Mouse (Mus musculus) splenic B cell, adult 2 months (primary cell): Measurements from ENCODE around the gene Gm21985.

Source experiments
- DNase-seq: peaks from one replicate; pipeline ENCODE4 v3.0.0-alpha.2; 2011; ENCODE audit warnings: low read depth, low spot score
- H3K27me3 ChIP-seq: 2 replicates; pipeline ENCODE4 v1.6.1; 2012; ENCODE audit warnings: mild to moderate bottlenecking, low read length, moderate library complexity, mixed read lengths; ENCODE audit not compliant: control insufficient read depth, poor library complexity, insufficient read depth, severe bottlenecking
- H3K36me3 ChIP-seq: 2 replicates; pipeline ENCODE4 v1.6.1; 2012; ENCODE audit warnings: mild to moderate bottlenecking, low read length, moderate library complexity, mixed read lengths; ENCODE audit not compliant: control insufficient read depth, poor library complexity, insufficient read depth, severe bottlenecking

The Gm21985 gene

DNA sequence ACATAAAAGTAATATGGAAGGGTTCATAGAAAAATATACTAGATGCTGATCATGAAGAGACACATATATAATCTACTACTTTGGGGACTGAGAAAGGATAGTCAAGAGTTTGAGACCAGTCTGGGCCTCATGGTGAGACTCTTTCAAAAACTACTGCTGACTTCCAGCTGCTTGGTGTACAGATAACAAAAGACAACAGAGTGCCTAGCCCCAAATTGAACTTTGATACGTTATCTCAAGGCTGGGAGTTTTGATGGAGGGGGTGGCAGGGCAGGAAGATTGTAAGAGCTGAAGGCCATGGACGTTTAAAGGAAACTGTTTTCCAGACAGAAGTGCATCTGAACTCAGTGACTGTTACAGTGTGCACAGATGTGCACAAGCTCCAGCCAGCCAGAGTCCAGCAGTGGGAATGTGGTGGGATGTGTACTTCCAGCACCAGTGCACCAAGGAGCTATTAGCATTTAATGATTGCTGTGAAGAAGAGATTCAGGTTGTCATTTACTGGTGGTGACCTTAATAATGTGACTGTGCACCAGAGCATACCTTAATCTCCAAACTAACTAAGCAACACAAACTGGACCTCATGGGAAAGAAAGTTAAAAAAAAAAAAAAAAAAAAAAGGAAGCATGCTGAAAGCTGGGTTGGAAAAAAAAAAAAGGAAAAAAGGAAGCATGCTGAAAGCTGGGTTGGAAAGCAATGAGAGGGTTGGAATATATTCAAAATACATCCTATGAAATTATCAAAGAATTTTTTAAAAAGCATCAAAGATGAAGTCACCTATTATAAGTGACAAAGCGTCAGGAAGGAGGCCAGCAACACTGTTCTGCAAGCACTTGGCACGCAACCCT is 66.2 kb downstream of the Gm21985 start:
- Histone ChIP-seq H3K27me3 (no peaks in the 10 kb centered on the region), H3K36me3 (peaks cover 14% of the 10 kb centered on the region)
- no peak for DNase-seq

DNA sequence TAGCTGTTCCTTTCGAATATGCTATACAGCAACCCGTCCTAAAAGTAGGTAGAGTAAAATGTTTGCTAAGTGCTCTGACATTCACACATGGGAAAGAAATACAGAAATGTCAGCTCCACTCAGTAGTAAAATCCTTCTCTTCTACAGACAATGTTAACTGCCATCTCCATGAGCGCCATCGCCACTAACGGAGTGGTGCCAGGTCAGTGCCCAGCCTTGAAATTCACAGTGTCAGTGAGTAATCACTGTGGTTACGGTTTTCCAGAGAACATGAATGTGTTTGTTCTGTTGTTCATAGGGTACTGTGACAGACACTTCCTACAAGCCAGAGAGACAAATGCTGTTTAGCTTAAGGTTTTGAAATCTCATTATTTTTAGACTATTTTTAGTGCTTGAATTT is 71.1 kb downstream of the Gm21985 start:
- DNase-seq, result no peak
- Histone ChIP-seq H3K27me3 (no peaks in the 10 kb centered on the region), H3K36me3 (peaks cover 22% of the 10 kb centered on the region)

DNA sequence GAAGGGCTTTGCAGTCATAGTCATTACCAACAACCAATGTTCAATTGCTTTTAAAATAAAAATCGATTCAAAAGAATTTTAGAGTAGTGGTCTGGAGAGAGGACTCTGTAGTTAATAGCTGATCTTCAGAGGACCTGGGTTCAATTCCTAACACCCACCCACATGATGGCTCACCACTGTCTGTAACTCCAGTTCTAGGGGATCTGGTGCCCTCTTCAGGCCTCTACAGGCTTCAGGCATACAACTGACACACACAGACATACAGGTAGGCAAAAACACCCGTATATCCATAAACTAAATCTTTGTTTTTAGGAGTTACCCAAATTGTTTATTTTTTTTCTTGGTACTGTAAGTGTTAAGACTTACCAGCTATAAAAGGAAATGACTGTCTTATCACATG is 73.6 kb downstream of the Gm21985 start:
- Histone ChIP-seq H3K27me3 (no peaks in the 10 kb centered on the region), H3K36me3 (peaks cover 22% of the 10 kb centered on the region)
- DNase-seq, result peak; percentile 51

DNA sequence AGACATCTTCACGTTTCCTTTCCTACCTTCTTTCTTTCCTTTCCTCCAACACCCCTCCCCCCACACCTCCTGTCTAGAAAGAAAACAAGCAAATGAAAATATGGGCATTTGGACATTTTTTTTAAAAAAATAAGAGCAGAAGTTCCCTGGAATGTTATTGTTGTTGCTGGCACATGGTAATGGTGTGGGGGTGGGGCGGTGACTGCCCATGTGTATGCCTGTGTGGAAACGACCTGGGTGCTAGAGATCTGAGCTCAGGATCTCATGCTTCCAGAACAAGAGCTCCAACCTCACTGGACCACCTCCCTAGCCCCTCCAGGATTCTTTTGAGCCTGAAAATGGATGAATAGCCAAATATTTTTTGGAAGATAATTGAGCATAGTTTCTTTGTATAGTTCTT is 75.0 kb downstream of the Gm21985 start:
- no peak for DNase-seq
- H3K27me3 ChIP-seq, result no peaks in the 10 kb centered on the region
- H3K36me3 ChIP-seq, result peaks cover 19% of the 10 kb centered on the region

DNA sequence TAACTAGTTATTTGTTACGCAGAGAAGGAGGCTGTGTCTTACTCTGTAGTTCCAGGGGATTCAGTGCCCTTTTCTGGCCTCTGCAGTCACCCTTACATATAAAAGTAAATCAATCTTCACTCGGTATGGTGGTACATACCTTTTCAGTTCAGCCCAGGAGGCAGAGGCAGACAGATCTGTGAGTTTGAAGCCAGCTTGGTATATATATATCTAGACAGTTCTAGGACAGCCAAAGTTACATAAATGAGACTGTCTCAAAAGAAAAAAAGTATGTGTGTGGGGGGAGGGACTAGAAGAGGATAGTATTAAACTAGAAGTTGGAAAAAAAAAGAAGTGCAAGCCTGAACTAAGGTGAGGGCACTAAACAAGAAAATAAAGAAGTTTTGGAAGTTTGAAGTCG is 82.1 kb downstream of the Gm21985 start:
- Histone ChIP-seq H3K36me3 (peaks cover 29% of the 10 kb centered on the region), H3K27me3 (no peaks in the 10 kb centered on the region)
- DNase-seq, result no peak

DNA sequence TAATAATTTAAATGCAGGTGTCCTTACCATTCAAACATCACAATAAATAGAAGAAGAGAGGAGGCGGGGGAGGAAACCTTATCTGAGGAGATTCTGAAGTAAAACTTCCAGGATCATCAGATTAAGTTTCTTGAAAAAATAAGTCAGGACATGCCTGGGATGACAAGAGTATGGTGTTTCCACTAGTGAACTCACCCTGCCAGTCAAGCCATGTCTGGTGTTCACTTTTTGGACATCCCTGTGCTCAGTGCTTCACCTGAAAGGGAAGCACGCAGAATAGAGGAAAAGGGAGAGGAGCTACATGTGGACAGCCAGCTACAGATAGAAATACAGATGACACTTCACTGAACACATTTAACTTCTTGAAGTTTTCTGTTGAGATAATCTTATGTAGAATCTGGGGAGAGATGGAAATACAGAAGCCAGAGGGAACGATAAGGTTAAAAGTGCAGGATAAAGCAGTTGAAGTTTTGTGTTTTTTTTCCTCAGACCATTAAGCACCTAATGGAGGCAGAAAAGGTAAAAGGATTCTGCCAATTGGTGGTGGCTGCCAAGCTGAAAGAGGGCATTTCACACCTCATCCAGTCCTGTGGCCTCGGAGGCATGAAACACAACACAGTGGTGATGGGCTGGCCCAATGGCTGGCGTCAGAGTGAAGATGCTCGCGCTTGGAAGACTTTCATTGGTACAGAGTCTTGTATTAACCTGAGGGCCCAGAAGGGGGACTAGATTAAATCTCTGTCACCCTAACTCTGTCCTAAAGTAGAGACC is 87.8 kb downstream of the Gm21985 start:
- no peak for DNase-seq
- Histone ChIP-seq H3K36me3 (peaks cover 33% of the 10 kb centered on the region), H3K27me3 (no peaks in the 10 kb centered on the region)

DNA sequence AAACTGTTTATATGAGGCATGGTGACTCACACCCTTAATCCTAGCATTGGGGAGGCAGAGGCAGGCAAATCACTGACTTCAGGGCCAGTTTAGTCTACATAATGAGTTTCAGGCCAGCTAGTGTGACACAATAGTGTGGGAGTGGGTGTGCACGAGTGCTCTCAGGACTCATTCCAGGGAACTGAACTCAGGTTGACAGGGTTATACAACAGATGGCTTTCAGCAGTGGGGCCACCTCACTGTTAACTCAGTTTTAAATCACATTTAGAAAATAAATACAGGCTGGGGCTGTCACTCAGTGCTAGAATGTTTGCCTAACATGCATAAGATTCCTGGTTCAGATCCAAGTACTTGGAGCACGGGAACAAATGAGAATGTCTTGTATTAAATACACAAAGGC is 93.5 kb downstream of the Gm21985 start:
- no peaks in the 10 kb centered on the region for H3K27me3 ChIP-seq
- DNase-seq, result no peak

DNA sequence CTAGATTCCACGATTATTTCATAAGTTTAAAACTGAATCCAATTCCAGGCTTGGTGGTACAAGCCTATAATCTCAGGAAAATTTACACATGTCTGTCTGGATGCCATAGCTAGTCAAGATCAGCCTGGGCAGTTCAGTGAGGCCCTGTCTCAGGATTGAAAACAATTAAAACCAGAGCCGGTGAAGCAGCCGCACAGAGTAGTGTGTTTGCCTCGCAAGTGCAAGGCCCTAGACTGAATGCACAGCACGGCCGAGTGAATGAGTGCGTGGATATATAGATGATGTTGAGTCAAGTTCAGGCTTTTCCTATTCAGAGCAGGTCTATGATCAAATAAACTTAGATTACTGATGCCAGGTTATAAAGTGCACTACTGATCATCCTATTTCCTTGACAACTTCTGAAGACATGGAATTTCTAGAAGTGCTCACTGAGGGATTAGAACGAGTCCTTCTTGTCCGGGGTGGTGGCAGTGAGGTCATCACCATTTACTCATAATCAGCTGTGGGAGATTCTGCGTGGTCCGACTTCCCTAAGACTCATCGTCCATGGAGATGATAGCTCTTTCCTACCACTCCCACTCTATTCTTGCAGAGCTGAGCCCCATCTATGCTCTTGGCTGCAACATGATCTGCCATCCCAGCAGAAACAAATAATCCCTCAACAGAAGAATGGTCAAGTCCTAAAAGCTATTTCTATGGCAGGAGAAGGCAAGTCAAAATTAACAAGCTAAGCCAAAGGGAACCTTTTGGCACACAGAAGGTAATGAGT is 94.1 kb downstream of the Gm21985 start:
- Histone ChIP-seq H3K27me3 (no peaks in the 10 kb centered on the region), H3K36me3 (peaks cover 26% of the 10 kb centered on the region)
- no peak for DNase-seq

More for the DNA sequence above, 93.5 kb downstream of the Gm21985 start:
- H3K36me3 ChIP-seq, result peaks cover 30% of the 10 kb centered on the region

DNA sequence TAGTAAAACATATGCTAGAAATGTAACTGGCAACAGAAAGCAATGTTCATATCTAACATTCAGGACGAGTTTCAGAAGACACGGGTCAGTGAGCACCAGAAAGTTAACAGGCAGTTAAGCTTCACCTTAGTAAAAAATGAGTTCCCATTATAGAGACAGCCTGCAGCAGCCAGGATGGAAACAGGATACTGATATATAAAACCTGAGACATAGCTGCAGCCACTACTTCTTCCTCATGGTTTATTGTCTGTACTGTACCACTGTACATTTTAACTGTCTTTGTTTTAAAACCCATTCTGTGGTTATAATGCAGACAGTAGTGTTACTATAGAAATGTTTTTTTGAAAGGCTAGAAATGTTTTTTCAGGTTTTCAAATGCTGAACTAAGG is 94.7 kb downstream of the Gm21985 start:
- DNase-seq, result no peak
- Histone ChIP-seq H3K27me3 (no peaks in the 10 kb centered on the region), H3K36me3 (peaks cover 24% of the 10 kb centered on the region)

DNA sequence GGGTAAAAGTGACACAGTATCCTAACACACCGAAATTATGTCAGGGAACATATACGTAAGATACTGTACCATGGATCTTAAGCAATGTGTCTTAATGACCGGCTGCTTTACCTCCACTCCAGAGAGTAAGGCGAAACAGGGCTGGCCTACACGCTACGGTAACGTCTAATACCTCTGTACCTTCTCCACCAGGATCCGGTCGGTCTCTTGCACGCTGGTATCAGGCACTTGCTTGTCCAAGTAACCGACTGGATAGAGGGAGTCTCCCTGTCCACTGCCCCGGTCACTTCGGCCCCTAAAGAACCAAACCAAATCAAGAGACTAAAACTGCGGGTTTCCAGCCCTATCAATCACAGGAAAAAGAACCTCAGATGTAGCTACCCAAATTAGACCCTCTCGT is 101.1 kb downstream of the Gm21985 start:
- H3K36me3 ChIP-seq, result no peaks in the 10 kb centered on the region; the same call in 1 of the 2 replicates
- DNase-seq, result peak; percentile 13
- H3K27me3 ChIP-seq, result no peaks in the 10 kb centered on the region

DNA sequence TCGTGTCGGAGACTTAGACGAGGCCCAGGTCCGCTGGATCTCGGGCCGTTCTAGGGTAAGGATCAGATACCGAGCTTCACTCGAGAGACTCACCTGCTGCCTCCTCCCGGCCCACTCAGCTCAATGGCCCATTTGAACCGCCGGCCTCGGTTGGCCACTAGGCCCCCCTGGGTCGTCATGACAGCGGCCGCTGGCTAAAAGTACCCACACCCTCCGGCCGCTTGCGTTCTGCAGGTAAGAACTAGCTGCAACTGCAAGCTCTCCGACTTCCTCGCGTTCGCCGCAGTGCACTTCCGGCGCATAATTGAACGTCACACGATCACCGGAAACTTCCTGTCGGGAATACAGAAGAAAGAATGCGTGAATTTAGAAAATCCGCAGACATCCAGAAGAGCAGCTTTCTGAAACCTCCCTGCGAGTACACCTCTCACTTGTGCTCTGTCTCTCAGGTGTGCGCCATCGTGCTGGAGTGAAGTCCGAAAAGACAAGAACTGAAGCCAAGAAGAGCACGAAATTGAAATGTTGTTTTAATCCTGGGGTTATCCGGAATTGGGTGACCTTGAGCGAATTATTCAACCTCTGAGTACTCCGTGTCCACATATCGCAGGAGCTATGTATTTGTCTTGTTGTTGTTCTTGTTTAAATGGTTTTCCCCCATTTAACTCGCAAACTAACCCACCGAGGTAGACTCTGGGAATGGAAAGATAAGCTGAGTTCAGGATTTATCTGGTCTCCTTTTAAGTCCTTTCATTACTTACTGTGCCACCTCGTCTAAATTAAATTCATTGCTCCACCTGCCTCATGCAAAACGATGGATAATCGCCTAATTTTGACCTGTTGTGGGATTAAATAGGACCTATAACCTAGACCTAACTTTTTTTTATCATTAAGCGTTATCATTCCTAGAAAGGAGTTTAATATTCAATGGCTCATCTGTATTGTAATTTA is 101.9 kb downstream of the Gm21985 start, which contains the start of gene Emc4:
TSS of gene Emc4 (minus strand) at position 302 of the 948 bp plus-strand sequence.
- peak; percentile 86 for DNase-seq
- Histone ChIP-seq H3K27me3 (no peaks in the 10 kb centered on the region), H3K36me3 (no peaks in the 10 kb centered on the region; the same call in 1 of the 2 replicates)

DNA sequence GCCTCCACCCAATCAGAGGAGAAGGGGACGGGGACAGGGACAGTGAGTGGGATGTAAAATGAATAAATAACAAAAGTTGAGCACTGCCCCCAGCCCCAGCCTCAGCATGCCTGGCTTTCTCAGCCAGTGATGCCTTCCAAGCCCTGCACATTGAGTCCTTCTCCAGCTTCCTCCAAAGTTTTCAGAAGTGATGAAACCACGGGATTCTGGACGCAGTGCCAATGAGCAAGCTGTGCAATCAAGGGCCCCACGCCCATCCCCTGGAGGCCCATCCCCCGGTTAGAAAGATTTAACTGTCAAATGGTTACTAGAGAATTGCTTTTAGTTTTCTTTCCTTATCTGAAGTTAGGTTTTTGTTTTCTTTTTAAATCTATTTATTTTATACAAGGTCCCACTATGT is 103.8 kb downstream of the Gm21985 start:
- DNase-seq, result no peak
- Histone ChIP-seq H3K36me3 (no peaks in the 10 kb centered on the region), H3K27me3 (no peaks in the 10 kb centered on the region)

DNA sequence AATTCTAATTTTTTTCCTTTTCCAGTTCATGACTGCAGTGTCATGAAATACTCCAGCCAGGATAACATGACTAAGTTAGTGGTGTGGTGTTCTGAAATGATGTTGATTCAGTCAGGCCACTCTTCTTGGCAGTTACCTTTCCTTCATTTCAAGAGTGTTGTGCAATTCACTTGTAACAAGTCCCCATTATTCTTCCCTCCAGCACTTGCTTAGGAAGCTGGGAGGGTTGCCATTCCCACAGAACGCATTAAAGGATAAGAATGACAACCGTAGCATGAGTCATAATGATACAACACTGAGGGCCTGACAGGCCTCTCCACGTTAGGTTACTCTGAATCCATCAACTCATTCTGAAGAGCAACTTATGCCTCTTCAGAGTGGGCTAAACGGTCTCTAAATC is 107.0 kb downstream of the Gm21985 start:
- no peaks in the 10 kb centered on the region for H3K36me3 ChIP-seq
- no peaks in the 10 kb centered on the region; the same call in 1 of the 2 replicates for H3K27me3 ChIP-seq
- DNase-seq, result no peak

DNA sequence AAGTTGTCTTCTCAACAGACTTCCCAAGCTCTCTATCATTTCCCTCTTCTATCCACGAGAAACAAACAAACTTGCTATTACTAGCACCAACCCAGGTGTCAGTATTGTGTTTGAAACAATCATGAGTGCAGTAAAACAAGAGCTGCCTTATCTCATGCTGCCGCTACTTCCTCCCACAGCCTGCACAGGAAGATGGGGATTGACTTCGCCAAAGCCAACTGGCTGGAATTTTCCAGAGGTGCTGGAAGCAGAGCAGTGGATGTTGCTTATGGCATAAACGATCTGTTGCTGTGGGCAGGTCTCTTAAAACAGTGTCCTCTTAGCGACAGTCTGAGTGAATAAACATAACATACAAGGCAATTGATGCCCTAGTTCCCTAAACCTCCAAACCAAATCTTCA is 108.5 kb downstream of the Gm21985 start:
- Histone ChIP-seq H3K27me3 (no peaks in the 10 kb centered on the region; the same call in 1 of the 2 replicates), H3K36me3 (no peaks in the 10 kb centered on the region)
- no peak for DNase-seq
